Mouse (Mus musculus): Measurements from ENCODE around the gene Dusp3. TPM values are rescaled to one million over a fixed set of nuclear protein-coding genes. Genes with fewer than 3 reads are reported as not detected.
A peak's percentile ranks its signal among the peaks of the same experiment; 100 is the strongest.
"Not testable (repeated sequence)": the region's sequence is repeated elsewhere in the genome, so short reads cannot be mapped to it uniquely, and the experiment has no call there.

Gene Dusp3
- polyA plus RNA-seq, 1 experiment from 2014 or later = 11.2 TPM

DNA sequence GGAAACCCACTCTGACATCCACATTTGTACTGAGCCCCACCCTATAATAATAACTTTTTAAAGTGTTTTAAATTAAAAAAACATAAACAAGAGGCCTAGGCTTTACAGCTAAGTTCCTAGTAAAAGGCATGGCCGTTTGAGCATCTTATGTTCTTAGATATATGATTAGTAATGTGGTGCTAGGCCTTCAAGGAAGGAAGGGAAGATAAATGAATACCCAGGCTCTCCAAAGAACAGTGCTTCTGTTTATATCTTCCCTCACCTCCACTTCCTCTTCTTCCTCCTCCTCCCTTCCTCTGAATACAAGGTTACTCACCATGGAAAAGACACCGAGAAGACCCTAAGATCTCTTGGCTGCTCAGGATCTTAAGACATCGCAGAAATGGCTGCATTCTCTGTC is 5.0 kb upstream of the Dusp3 start:
- Histone ChIP-seq H3K4me2 (no peak overlapping the region), H3K4me1 (replicated peaks) (no peaks in the 10 kb centered on the region), H3K9me3 (no peaks in the 10 kb centered on the region), H3K4me3 (replicated peaks) (no peak overlapping the region), H3K27ac (no peak overlapping the region), H3K27me3 (peaks cover 9% of the 10 kb centered on the region; the same call in 1 of the 2 replicates), H3K9ac (replicated peaks) (no peak overlapping the region), H3K36me3 (no peaks in the 10 kb centered on the region)
- no peak for ATAC-seq (ENCODE audit: insufficient number of reproducible peaks, insufficient read depth, low FRiP score, low TSS enrichment, low read depth)
- 81% methylated on average over 3 of the region's 3 CpGs for WGBS

DNA sequence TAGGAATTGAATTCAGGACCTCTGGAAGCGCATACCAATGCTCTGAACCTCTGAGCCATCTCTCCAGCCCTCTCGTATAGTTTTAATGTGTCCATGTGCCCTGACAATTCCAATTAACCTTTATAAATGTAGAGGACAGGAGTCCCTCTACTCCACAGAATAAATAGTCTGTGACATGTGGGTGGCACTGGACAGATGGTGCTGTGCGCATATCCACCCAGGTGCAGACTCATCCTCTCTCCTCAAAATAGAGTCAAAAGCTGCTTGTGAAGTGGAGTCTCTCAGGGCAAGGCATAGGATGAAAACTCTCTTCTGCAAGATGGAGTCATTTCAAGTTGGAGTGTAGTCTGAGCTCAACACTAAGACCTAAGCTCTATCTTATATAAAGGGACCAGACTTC is 3.4 kb upstream of the Dusp3 start:
- peaks cover 2% of the 10 kb centered on the region; the same call in 1 of the 2 replicates for H3K4me1 ChIP-seq (replicated peaks)
- no peaks in the 10 kb centered on the region for H3K9me3 ChIP-seq
- H3K4me3 ChIP-seq (replicated peaks) = no peak overlapping the region
- no peak overlapping the region for H3K9ac ChIP-seq (replicated peaks)
- H3K36me3 ChIP-seq = no peaks in the 10 kb centered on the region
- 79% methylated on average over 3 of the region's 3 CpGs for WGBS
- ATAC-seq (ENCODE audit: insufficient number of reproducible peaks, insufficient read depth, low FRiP score, low TSS enrichment, low read depth) = no peak
- no peak overlapping the region for H3K4me2 ChIP-seq
- H3K27me3 ChIP-seq = peaks cover 9% of the 10 kb centered on the region; the same call in 1 of the 2 replicates
- no peak overlapping the region for H3K27ac ChIP-seq

DNA sequence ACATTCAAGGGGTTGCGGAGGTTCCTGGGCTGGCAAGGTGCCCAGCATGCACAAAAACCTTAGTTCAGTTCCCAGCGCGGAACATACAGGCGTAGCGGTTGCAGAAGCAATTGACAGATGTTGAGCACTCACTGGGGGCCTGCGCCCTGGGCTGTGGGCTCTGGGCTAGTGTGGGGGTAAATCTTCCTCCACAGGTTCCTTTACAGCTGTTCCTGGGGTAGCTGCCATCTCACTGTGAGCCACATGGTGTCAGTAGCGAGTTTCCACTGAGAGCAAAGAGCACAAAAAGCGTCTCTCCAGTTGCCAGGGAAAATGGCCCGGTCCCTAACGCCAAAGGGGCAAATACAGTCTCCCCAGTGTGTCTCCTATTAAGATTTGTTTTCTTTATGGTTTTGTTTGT is 823 bp downstream of the Dusp3 start:
- H3K27ac ChIP-seq = no peak overlapping the region
- H3K4me1 ChIP-seq (replicated peaks) = peaks cover 23% of the 10 kb centered on the region
- no peak for ATAC-seq (ENCODE audit: insufficient number of reproducible peaks, insufficient read depth, low FRiP score, low TSS enrichment, low read depth)
- no peak overlapping the region for H3K4me3 ChIP-seq (replicated peaks)
- H3K27me3 ChIP-seq = peaks cover 13% of the 10 kb centered on the region
- H3K9ac ChIP-seq (replicated peaks) = no peak overlapping the region
- no peaks in the 10 kb centered on the region for H3K9me3 ChIP-seq
- no peak overlapping the region; the same call in 1 of the 2 replicates for H3K4me2 ChIP-seq
- 9% methylated on average over 10 of the region's 10 CpGs for WGBS
- no peaks in the 10 kb centered on the region for H3K36me3 ChIP-seq

DNA sequence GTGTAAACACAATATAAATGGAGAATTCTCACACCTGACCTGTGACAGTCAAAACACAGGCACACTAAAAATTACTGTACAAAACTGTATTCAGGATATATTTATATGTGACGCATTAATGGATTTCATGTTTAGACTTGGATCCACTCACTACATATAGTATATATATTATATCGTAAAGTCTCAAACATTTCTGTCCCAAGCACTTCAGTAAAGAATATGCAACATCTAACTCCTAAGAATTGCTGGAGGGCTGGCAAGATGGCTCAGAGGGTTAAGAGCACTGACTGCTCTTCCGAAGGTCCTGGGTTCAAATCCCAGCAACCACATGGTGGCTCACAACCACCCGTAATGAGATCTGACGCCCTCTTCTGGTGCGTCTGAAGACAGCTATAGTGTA is 1.4 kb downstream of the Dusp3 start:
- not testable (repeated sequence) for H3K9me3 ChIP-seq; H3K27ac ChIP-seq; H3K36me3 ChIP-seq; H3K4me3 ChIP-seq (replicated peaks); ATAC-seq (ENCODE audit: insufficient number of reproducible peaks, insufficient read depth, low FRiP score, low TSS enrichment, low read depth); H3K9ac ChIP-seq (replicated peaks)
- peaks cover 23% of the 10 kb centered on the region for H3K4me1 ChIP-seq (replicated peaks)
- H3K27me3 ChIP-seq = peaks cover 13% of the 10 kb centered on the region
- 68% methylated on average over 6 of the region's 6 CpGs for WGBS
- peak overlapping the region; percentile 100; the same call in 1 of the 2 replicates for H3K4me2 ChIP-seq

DNA sequence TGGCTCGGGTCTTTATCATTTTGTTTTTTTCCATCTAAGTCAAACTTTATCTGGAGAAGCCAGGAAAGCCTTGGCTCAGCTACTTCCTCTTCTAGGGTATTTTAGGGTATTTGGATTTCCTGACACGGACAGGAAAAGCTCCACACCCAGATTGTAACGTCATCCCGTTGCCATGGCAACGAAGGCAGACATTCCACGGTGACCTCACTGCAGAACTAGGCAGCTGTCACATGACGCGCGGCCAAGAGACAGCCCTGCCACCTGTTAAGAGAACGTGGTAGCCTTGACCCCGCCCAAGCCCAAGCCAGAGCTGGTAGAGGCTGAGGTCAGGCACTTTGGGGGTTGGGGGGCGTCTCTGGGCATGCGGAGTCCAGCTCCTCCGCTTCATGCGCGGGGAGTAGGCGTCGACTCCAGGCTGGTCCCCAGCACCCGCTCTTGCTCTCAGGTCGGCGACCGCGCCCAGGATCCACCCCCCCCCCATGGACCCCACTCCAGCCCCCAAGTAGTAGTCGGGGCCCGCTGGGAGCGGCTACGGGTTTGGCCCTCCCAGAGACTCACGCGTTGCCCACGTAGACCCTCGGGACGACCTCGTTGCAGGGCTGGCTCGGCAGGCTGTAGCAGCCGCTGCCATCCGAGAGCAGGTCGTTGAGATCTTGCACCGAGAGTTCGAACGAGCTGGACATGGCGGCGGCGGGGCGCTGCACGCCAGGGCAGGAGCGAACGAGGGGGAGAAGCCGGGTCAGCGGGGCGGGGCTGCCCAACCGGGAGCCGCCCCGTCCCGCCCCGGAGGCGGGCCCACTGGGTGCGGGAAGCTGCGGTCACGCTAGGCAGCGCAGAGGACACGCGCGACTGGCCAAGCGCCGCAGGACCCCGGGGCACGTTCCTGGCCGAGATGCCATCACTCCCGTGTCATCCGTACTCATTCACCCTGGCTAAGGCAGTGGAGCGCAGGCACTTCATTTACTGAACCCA is 2.5 kb downstream of the Dusp3 start, which contains the start of gene Cfap97d1:
Gene Cfap97d1 (plus strand): TSS at position 226 of the 972 bp plus-strand sequence.
- Histone ChIP-seq H3K4me1 (replicated peaks) (peaks cover 23% of the 10 kb centered on the region), H3K9ac (replicated peaks) (peak within 1 kb of the TSS; percentile 65), H3K27me3 (peaks cover 13% of the 10 kb centered on the region), H3K9me3 (no peaks in the 10 kb centered on the region), H3K4me2 (peak within 1 kb of the TSS; percentile 100), H3K36me3 (no peaks in the 10 kb centered on the region), H3K27ac (peak within 1 kb of the TSS; percentile 64; the same call in 1 of the 2 replicates), H3K4me3 (replicated peaks) (peak within 1 kb of the TSS; percentile 64)
- peak; percentile 63 for ATAC-seq (ENCODE audit: insufficient number of reproducible peaks, insufficient read depth, low FRiP score, low TSS enrichment, low read depth)
- 1% methylated on average over 71 of the region's 71 CpGs for WGBS

DNA sequence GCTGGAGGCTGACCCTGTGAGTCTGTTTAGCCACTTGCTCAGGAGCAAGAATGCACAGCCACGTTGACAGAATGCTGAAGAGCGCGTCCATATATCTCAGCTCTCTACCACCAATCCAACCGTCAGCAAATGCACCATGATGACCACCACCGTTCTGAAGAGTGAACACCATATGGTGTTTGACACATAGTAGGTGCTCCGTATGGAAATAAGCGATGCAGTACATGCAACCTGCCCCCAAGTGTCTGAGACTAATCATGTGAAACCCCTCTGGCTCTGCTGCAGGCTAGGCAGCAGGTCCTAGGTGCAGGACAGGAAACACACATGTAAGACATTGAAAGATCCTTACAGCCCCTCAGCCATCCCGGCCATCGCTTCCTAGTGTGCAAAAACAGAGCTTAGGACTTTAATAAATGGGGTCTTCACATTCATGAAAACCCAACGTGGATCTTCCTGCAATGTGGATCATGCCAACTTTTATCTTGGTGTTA is 3.3 kb downstream of the Dusp3 start:
- Histone ChIP-seq H3K4me1 (replicated peaks) (peaks cover 23% of the 10 kb centered on the region), H3K4me2 (peak overlapping the region; percentile 100), H3K27me3 (peaks cover 14% of the 10 kb centered on the region), H3K9ac (replicated peaks) (no peak overlapping the region), H3K9me3 (no peaks in the 10 kb centered on the region), H3K4me3 (replicated peaks) (no peak overlapping the region), H3K36me3 (no peaks in the 10 kb centered on the region), H3K27ac (no peak overlapping the region)
- ATAC-seq (ENCODE audit: insufficient number of reproducible peaks, insufficient read depth, low FRiP score, low TSS enrichment, low read depth) = no peak; the same call in 1 of the 2 replicates
- 75% methylated on average over 10 of the region's 10 CpGs for WGBS

DNA sequence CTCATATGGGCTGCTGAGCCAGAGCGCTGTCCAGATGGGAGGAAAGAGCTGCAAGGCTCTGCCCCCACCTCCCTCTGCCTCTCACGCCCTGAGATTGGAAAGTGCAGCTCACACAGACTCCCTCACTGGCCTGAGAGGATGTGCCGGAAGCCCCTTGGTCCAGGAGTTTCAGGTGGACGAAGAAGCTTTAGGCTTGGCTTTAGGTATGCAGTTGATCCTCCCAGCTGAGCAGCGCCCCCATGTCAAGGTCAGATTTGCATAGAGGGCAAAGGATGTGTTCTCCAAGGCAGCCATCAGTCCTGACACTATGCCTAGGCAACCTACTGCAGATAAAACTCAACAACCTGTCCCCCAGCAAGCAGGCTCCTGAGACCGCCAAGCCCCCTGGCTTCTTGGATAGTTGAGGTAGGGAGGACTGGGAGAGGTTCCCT is 3.8 kb downstream of the Dusp3 start:
- H3K36me3 ChIP-seq = no peaks in the 10 kb centered on the region
- no peak overlapping the region for H3K9ac ChIP-seq (replicated peaks)
- 51% methylated on average over 6 of the region's 6 CpGs for WGBS
- H3K9me3 ChIP-seq = no peaks in the 10 kb centered on the region
- H3K4me2 ChIP-seq = peak overlapping the region; percentile 100
- no peak overlapping the region for H3K27ac ChIP-seq
- H3K4me1 ChIP-seq (replicated peaks) = peaks cover 23% of the 10 kb centered on the region
- ATAC-seq (ENCODE audit: insufficient number of reproducible peaks, insufficient read depth, low FRiP score, low TSS enrichment, low read depth) = no peak
- peaks cover 14% of the 10 kb centered on the region for H3K27me3 ChIP-seq
- no peak overlapping the region for H3K4me3 ChIP-seq (replicated peaks)

DNA sequence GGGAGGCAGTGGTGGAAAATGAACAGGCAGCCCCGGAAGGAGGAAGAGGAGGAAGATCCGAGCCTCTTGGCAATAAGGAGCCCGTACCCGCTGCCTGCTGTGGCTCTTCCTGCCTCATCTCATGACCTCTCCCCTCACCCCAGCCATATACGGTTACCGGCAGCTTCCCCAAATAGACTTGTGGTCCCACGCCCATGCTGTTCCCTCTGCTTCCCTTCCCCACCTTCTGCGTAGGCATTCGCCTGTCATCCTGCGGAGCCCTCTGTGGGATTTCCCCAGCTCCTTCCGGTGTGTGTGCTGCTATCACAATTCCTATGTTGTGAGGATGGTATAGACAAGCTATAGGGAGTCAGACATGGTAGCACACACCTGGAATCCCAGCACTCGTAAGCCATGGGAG is 5.0 kb downstream of the Dusp3 start:
- H3K4me2 ChIP-seq = no peak overlapping the region
- H3K4me3 ChIP-seq (replicated peaks) = no peak overlapping the region
- H3K27me3 ChIP-seq = peaks cover 10% of the 10 kb centered on the region; the same call in 1 of the 2 replicates
- H3K9ac ChIP-seq (replicated peaks) = no peak overlapping the region
- H3K9me3 ChIP-seq = no peaks in the 10 kb centered on the region
- no peak overlapping the region for H3K27ac ChIP-seq
- no peak for ATAC-seq (ENCODE audit: insufficient number of reproducible peaks, insufficient read depth, low FRiP score, low TSS enrichment, low read depth)
- H3K36me3 ChIP-seq = no peaks in the 10 kb centered on the region
- H3K4me1 ChIP-seq (replicated peaks) = peaks cover 23% of the 10 kb centered on the region
- 77% methylated on average over 12 of the region's 12 CpGs for WGBS

DNA sequence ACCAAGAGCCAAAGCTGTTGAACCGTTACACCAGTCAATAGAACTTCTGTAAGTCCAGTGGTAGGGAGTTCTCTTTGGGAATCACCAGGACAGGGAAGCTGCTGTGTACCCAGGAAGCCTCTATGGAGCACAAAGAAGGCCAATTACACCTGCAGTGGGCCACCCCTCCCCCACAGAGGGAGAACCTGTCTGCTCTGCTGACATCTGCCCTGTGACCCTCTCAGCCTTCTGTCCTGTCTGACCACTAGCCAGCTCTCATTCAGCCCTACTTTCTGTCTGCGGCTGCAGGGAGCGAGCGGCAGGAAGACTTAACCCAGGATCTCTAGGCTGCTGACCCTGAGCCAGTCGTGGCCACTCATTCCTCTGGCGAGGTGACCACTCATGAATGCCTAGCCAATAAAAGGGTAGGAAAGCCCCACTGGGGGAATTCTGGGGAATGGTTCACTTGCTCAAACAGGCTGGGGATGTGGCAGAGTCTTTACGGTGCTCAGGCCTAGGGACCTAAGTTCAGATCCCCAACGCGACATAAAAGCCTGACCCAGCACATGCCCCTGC is 6.1 kb downstream of the Dusp3 start:
- no peak overlapping the region for H3K4me3 ChIP-seq (replicated peaks)
- no peak overlapping the region for H3K4me2 ChIP-seq
- 79% methylated on average over 9 of the region's 9 CpGs for WGBS

DNA sequence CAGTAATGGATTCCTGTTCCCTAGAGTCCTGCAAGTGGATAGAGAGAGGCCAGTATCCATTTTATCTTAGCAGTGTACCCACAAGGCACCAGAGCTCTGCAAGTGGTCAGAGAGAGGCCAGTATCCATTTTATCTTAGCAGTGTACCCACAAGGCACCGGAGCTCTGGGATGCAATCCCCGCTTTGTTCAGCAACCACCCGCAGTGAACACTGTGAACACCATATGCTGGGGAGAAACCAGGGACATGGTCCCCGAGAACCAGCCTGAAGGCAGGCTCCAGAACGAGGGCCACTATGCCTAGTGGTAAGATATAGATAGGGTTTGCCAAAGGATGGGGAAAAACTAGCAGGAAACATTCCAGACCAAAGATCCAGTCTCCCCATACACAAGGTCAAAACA is 7.7 kb downstream of the Dusp3 start:
- no peak overlapping the region for H3K27ac ChIP-seq
- no peak overlapping the region for H3K4me2 ChIP-seq
- 0 out of 2 replicates have a peak, but pooled peaks cover 3% of the 10 kb centered on the region for H3K27me3 ChIP-seq
- 80% methylated on average over 5 of the region's 5 CpGs for WGBS
- H3K9me3 ChIP-seq = no peaks in the 10 kb centered on the region
- no peak for ATAC-seq (ENCODE audit: insufficient number of reproducible peaks, insufficient read depth, low FRiP score, low TSS enrichment, low read depth)
- peaks cover 14% of the 10 kb centered on the region for H3K4me1 ChIP-seq (replicated peaks)
- H3K4me3 ChIP-seq (replicated peaks) = no peak overlapping the region
- H3K36me3 ChIP-seq = no peaks in the 10 kb centered on the region
- H3K9ac ChIP-seq (replicated peaks) = no peak overlapping the region

More for the DNA sequence above, 6.1 kb downstream of the Dusp3 start:
- H3K9me3 ChIP-seq = no peaks in the 10 kb centered on the region
- peaks cover 21% of the 10 kb centered on the region for H3K4me1 ChIP-seq (replicated peaks)
- ATAC-seq (ENCODE audit: insufficient number of reproducible peaks, insufficient read depth, low FRiP score, low TSS enrichment, low read depth) = no peak
- no peak overlapping the region for H3K27ac ChIP-seq
- H3K27me3 ChIP-seq = peaks cover 10% of the 10 kb centered on the region; the same call in 1 of the 2 replicates
- no peaks in the 10 kb centered on the region for H3K36me3 ChIP-seq
- no peak overlapping the region for H3K9ac ChIP-seq (replicated peaks)

DNA sequence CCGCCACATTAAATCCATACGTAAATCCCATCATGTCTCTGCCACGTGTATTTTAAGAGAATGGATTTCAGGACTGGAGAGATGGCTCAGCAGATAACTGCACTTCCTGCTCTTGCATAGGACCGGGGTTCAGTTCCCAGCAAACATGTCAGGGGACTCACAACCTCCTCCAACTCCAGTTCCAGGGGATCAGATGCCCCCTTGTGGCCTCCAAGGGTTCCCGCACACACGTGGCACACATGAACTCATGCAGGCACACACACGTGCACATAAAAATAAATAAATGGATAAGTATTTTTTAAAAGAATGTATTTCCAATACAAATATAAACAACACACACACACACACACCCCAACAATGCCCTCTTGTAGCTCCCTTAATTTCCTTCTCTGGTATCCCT is 9.9 kb downstream of the Dusp3 start:
- Histone ChIP-seq H3K4me2 (no peak overlapping the region), H3K4me1 (replicated peaks) (peaks cover 17% of the 10 kb centered on the region), H3K4me3 (replicated peaks) (no peak overlapping the region), H3K9me3 (no peaks in the 10 kb centered on the region), H3K36me3 (no peaks in the 10 kb centered on the region), H3K27me3 (0 out of 2 replicates have a peak, but pooled peaks cover 3% of the 10 kb centered on the region), H3K27ac (no peak overlapping the region), H3K9ac (replicated peaks) (no peak overlapping the region)
- 92% methylated on average over 7 of the region's 7 CpGs for WGBS
- ATAC-seq (ENCODE audit: insufficient number of reproducible peaks, insufficient read depth, low FRiP score, low TSS enrichment, low read depth) = no peak

Measured in limb, embryonic 12.5 days (tissue).